Mouse (Mus musculus) megakaryocyte, embryonic 14.5 days (primary cell): ENCODE results near the gene Slc29a1.

Experiments used
- FLI1 ChIP-seq: IDR thresholded peaks from 2 replicates; pipeline ENCODE4 v1.6.1; 2012; ENCODE audit warnings: low read length, inconsistent platforms, mixed read lengths
- GATA1 ChIP-seq: IDR thresholded peaks from 3 replicates; pipeline ENCODE4 v1.6.1; 2012; ENCODE audit warnings: mixed read lengths, low read length, inconsistent platforms, borderline replicate concordance

- TF ChIP-seq GATA1, result no peak
- no peak for TF ChIP-seq FLI1
Observed at GRCm38 (mm10) chr17:45608396-45608795, 9.0 kb upstream of the Slc29a1 start.
